Mouse (Mus musculus) bone marrow, adult 2 months (tissue): ENCODE results near the gene Celf5.

Experiments used
- CTCF ChIP-seq: fragments of 200-500 bp; IDR thresholded peaks from 2 replicates; pipeline ENCODE4 v1.5.1; 2011; ENCODE audit warnings: low read length, control low read depth; ENCODE audit not compliant: control insufficient read depth, insufficient read depth
- POLR2A ChIP-seq: fragments of 200-500 bp; IDR thresholded peaks from 2 replicates; pipeline ENCODE4 v1.6.1; 2011; ENCODE audit warnings: low read depth, mild to moderate bottlenecking, control low read depth, low read length, borderline replicate concordance; ENCODE audit not compliant: control insufficient read depth

DNA sequence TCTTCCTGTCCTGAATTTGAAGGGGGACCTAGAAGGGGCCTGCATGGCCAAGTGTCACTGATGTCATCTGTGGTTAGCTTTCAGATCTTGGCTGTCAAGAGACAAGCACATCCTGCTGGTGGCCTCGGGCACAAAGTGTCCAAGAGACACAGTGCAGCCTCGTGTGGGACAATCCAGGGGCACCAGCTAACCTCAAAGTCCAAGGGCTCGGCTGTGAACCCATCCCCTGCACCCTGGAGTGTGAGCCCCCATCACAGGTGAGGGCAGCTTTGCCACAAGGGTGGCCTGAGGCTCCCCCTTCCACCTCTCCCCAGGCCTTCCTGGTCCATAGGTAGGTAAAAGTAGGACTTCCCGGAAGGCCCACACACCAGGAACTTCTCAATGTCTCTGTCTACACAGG is 19.0 kb downstream of the Celf5 start:
- TF ChIP-seq POLR2A (no peak), CTCF (no peak)
